Mouse (Mus musculus) urinary bladder, postnatal 0 days (tissue): ENCODE results near the gene Hey2. TPM values are rescaled to one million over a fixed set of nuclear protein-coding genes. Genes with fewer than 3 reads are reported as not detected.

Source experiments
- polyA plus RNA-seq: library from polyadenylated mRNA; unstranded; fragments of >200 nt; fragmentation: Nextera tagmentation; extraction: Ambion mirVana; gene quantifications from 2 replicates; pipeline ENCODE4 v1.2.1, GENCODE M21; 2015

Gene Hey2
- 0.81 and 1.0 TPM in 2 replicates for polyA plus RNA-seq

GRCm38 (mm10) chr10:30842643-30843437 lies at the start of gene Hey2:
Gene Hey2, minus strand, starts transcription at chr10:30842801.

DNA sequence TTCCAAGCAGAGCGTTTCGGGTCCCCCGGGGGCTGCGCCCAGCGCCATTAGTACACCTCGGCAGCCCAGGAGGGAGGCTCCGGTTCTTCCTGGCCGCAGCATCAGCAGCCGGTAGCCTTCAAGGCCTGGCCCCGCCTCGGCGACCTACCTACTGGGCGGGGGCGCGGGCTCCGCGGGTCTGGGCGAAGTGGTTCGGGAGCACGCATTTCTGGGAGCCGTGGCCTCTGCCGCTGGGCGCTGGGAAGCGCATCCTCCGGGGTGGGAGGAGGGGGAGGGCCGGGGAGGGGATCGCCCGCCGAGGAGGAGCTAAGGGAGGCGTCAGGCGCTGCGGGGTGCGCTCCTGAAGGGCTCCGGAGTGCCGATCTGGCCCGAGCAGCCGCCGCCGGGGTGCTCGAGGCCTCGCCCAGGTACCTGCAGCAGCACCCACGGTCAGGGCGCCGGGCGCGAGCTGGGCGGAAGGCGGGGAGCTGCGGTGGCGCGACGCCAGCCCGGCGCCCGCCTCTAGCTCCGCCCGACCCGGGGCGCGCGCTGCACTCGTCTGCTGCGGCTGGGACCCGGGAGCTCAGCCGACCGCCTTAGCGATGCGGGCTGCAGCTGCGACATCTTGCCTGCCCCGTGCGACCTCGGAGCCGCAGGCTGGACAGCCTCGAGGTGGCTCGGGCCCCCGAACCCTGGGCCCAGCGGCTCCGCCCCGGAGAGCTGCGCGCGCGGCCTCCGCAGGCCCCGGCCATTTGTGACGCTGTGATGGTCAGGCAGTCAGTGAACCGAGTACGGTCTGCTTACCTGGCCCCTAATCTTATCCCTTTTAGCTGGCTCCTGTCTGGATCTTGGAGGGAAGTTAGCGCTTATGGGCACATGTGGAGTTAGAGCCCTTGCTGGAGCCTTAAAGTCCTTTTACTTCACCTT lies 39.7 kb downstream of the Hey2 start, which contains the start of gene Ncoa7:
TSS of gene Ncoa7 (minus strand) at position 646 of the 906 bp plus-strand sequence.

Other genes starting within 250 kb of the Hey2 start
- gene Trmt11, start 242.1 kb downstream of the Hey2 start, polyA plus RNA-seq, result 12.1 and 12.6 TPM in 2 replicates
- gene Hint3, start 213.2 kb downstream of the Hey2 start, polyA plus RNA-seq, result 35.7 and 50.6 TPM in 2 replicates
- gene Ncoa7, start 39.5 kb downstream of the Hey2 start, polyA plus RNA-seq, result 6.2 and 6.6 TPM in 2 replicates